In genomic region chr12:34407143-34407542, GRCm38 (mm10) we compare ENCODE assay signal across 22 mouse cellular contexts.
DNase-seq lines count a peak whose midpoint lies in the region; ATAC-seq lines count a peak whose summit lies in the region.
"Had no signal": no experiment of that assay in that cellular context is flagged by ENCODE, and none has a peak within 500 bp of the region (broad histone marks: within the 10 kb centered on the region; RNA-seq: fewer than 3 reads in every experiment).

No protein-coding gene starts in this region.

- no peaks in the 10 kb centered on the region for H3K36me3 ChIP-seq in limb, embryonic 11.5 days (ENCODE audit: control insufficient read depth, insufficient read depth, low read length)
- H3K36me3 ChIP-seq in limb, embryonic 10.5 days, result no peaks in the 10 kb centered on the region
- H3K36me3 ChIP-seq in limb, embryonic 12.5 days, result no peaks in the 10 kb centered on the region
- no peaks in the 10 kb centered on the region for H3K36me3 ChIP-seq in limb, embryonic 13.5 days
- H3K36me3 ChIP-seq in forebrain, embryonic 12.5 days (replicated peaks), result no peaks in the 10 kb centered on the region
- H3K36me3 ChIP-seq: G1E had no signal

- 42% methylated on average over 3 of the region's 3 CpGs for WGBS in limb, embryonic 11.5 days
- WGBS in limb, embryonic 10.5 days, result 74% methylated on average over 3 of the region's 3 CpGs
- 30% methylated on average over 3 of the region's 3 CpGs for WGBS in limb, embryonic 12.5 days
- 19% methylated on average over 3 of the region's 3 CpGs for WGBS in limb, embryonic 13.5 days
- 88% methylated on average over 3 of the region's 3 CpGs for WGBS in forebrain, embryonic 12.5 days

- no peak for DNase-seq in limb, embryonic 11.5 days (ENCODE audit: low spot score)
- DNase-seq in limb, embryonic 10.5 days (ENCODE audit: low spot score), result no peak
- peak; percentile 24 for DNase-seq in forelimb bud, embryonic 11.5 days (ENCODE audit: low read depth, low spot score)
- DNase-seq in liver, result no peak
- no peak for DNase-seq in right cerebral cortex, postnatal 10 days (ENCODE audit: low spot score in 2 of 2)
- DNase-seq: adrenal gland, adult 2 months; adrenal gland, adult 8-10 months; adrenal gland, postnatal 10 days; adrenal gland, postnatal 14 days; adrenal gland, postnatal 25 days; adrenal gland, postnatal 36 days; B cell, adult 2 months; cerebellum, adult 11 months; cerebellum, adult 11-12 months had no signal

- ATAC-seq in limb, embryonic 11.5 days (ENCODE audit: insufficient number of reproducible peaks, low FRiP score, low TSS enrichment, low read depth), result 0 out of 2 replicates have a peak, but pooled peaks have one; percentile 26
- 0 out of 2 replicates have a peak, but pooled peaks have one; percentile 73 for ATAC-seq in limb, embryonic 12.5 days (ENCODE audit: insufficient number of reproducible peaks, insufficient read depth, low FRiP score, low TSS enrichment, low read depth)
- ATAC-seq in limb, embryonic 13.5 days (ENCODE audit: low FRiP score, low read depth), result peak; percentile 57; the same call in 1 of the 2 replicates
- no peak for ATAC-seq in forebrain, embryonic 12.5 days (ENCODE audit: low FRiP score)
- ATAC-seq: activated CD4-positive, CD25-positive, alpha-beta regulatory T cell, adult 4 months; CD4-positive, CD25-positive, alpha-beta regulatory T cell, adult 4 months; Patski had no signal

- H3K4me2 ChIP-seq in limb, embryonic 11.5 days (ENCODE audit: low read depth, severe bottlenecking), result no peak overlapping the region
- H3K4me2 ChIP-seq in limb, embryonic 12.5 days, result no peak overlapping the region; the same call in 1 of the 2 replicates
- peak overlapping the region; percentile 23; the same call in 1 of the 2 replicates for H3K4me2 ChIP-seq in limb, embryonic 13.5 days (replicated peaks)
- no peak overlapping the region for H3K4me2 ChIP-seq in forebrain, embryonic 12.5 days

- no peaks in the 10 kb centered on the region for H3K27me3 ChIP-seq in limb, embryonic 11.5 days (ENCODE audit: control insufficient read depth, insufficient read depth, low read length)
- H3K27me3 ChIP-seq in limb, embryonic 10.5 days (ENCODE audit: low read depth, poor library complexity, severe bottlenecking), result no peaks in the 10 kb centered on the region
- peaks cover 6% of the 10 kb centered on the region for H3K27me3 ChIP-seq in limb, embryonic 12.5 days
- peaks cover 12% of the 10 kb centered on the region; the same call in 1 of the 2 replicates for H3K27me3 ChIP-seq in limb, embryonic 13.5 days
- no peaks in the 10 kb centered on the region for H3K27me3 ChIP-seq in forebrain, embryonic 12.5 days
- H3K27me3 ChIP-seq: CH12.LX had no signal

- no peaks in the 10 kb centered on the region for H3K9me3 ChIP-seq in limb, embryonic 11.5 days (ENCODE audit: control insufficient read depth, low read length)
- no peaks in the 10 kb centered on the region for H3K9me3 ChIP-seq in limb, embryonic 10.5 days (replicated peaks)
- no peaks in the 10 kb centered on the region for H3K9me3 ChIP-seq in limb, embryonic 12.5 days
- H3K9me3 ChIP-seq in limb, embryonic 13.5 days, result no peaks in the 10 kb centered on the region
- no peaks in the 10 kb centered on the region for H3K9me3 ChIP-seq in forebrain, embryonic 12.5 days

- no peak overlapping the region for H3K4me3 ChIP-seq in limb, embryonic 11.5 days (ENCODE audit: low read depth, low read length)
- no peak overlapping the region for H3K4me3 ChIP-seq in limb, embryonic 10.5 days
- no peak overlapping the region for H3K4me3 ChIP-seq in limb, embryonic 12.5 days (replicated peaks)
- no peak overlapping the region for H3K4me3 ChIP-seq in limb, embryonic 13.5 days
- no peak overlapping the region for H3K4me3 ChIP-seq in forebrain, embryonic 12.5 days (replicated peaks)

- H3K9ac ChIP-seq in limb, embryonic 11.5 days (ENCODE audit: low read length), result no peak overlapping the region
- H3K9ac ChIP-seq in limb, embryonic 12.5 days (replicated peaks), result no peak overlapping the region; the same call in 1 of the 2 replicates
- no peak overlapping the region for H3K9ac ChIP-seq in limb, embryonic 13.5 days
- H3K9ac ChIP-seq in forebrain, embryonic 12.5 days, result no peak overlapping the region

- 0 out of 2 replicates have a peak, but pooled peaks cover 2% of the 10 kb centered on the region for H3K4me1 ChIP-seq in limb, embryonic 11.5 days (ENCODE audit: control insufficient read depth, insufficient read depth, low read length)
- H3K4me1 ChIP-seq in limb, embryonic 10.5 days, result peaks cover 20% of the 10 kb centered on the region
- peaks cover 18% of the 10 kb centered on the region for H3K4me1 ChIP-seq in limb, embryonic 12.5 days (replicated peaks)
- H3K4me1 ChIP-seq in limb, embryonic 13.5 days, result peaks cover 12% of the 10 kb centered on the region
- no peaks in the 10 kb centered on the region for H3K4me1 ChIP-seq in forebrain, embryonic 12.5 days

- H3K27ac ChIP-seq in limb, embryonic 11.5 days (replicated peaks; ENCODE audit: low read depth, low read length), result no peak overlapping the region
- no peak overlapping the region for H3K27ac ChIP-seq in limb, embryonic 10.5 days
- 0 out of 2 replicates have a peak overlapping the region, but pooled peaks have one; percentile 13 for H3K27ac ChIP-seq in limb, embryonic 12.5 days
- no peak overlapping the region for H3K27ac ChIP-seq in limb, embryonic 13.5 days
- H3K27ac ChIP-seq in forebrain, embryonic 12.5 days, result no peak overlapping the region
